Mouse (Mus musculus) hindbrain, embryonic 15.5 days (tissue): ENCODE results near the gene Hist2h3c2. TPM values are rescaled to one million over a fixed set of nuclear protein-coding genes. Genes with fewer than 3 reads are reported as not detected.
"Not testable (repeated sequence)": the region's sequence is repeated elsewhere in the genome, so short reads cannot be mapped to it uniquely, and the experiment has no call there.

Source experiments
- ATAC-seq: fragments of 200-750 bp; cut with Nextera tagmentation; 2 replicates; pipeline ENCODE4 v1.8.0; 2017; ENCODE audit warnings: low read depth, moderate number of reproducible peaks, moderate TSS enrichment; ENCODE audit not compliant: low FRiP score
- H3K27ac ChIP-seq: fragments of 300-500 bp; sonication (generic); replicated peaks from 2 replicates; pipeline ENCODE4 v1.5.1; 2015; ENCODE audit warnings: mild to moderate bottlenecking, inconsistent platforms
- H3K27me3 ChIP-seq: fragments of 300-500 bp; sonication (generic); 2 replicates; pipeline ENCODE4 v1.6.1; 2015; ENCODE audit warnings: control low read depth, inconsistent platforms
- H3K36me3 ChIP-seq: fragments of 300-500 bp; sonication (generic); 2 replicates; pipeline ENCODE4 v1.6.1; 2015; ENCODE audit warnings: control low read depth, inconsistent platforms
- H3K4me1 ChIP-seq: fragments of 300-500 bp; sonication (generic); replicated peaks from 2 replicates; pipeline ENCODE4 v1.6.1; 2015; ENCODE audit warnings: control low read depth, inconsistent platforms
- H3K4me2 ChIP-seq: fragments of 300-500 bp; sonication (generic); 2 replicates; pipeline ENCODE4 v1.6.1; 2015; ENCODE audit warnings: moderate library complexity, mild to moderate bottlenecking, inconsistent platforms
- H3K4me3 ChIP-seq: fragments of 300-500 bp; sonication (generic); 2 replicates; pipeline ENCODE4 v1.5.1; 2015; ENCODE audit warnings: mild to moderate bottlenecking, inconsistent platforms
- H3K9ac ChIP-seq: fragments of 300-500 bp; sonication (generic); 2 replicates; pipeline ENCODE4 v1.6.1; 2015; ENCODE audit warnings: inconsistent platforms
- H3K9me3 ChIP-seq: fragments of 300-500 bp; sonication (generic); 2 replicates; pipeline ENCODE4 v1.6.1; 2016; ENCODE audit warnings: control low read depth, inconsistent platforms
- WGBS: fragments of 180-500 bp; shearing (Covaris S2); methylation state at CpG from one replicate; pipeline ENCODE4 v1.1.7; 2015; 5-methylcytosine and 5-hydroxymethylcytosine counted together
- polyA plus RNA-seq: library from polyadenylated mRNA; unstranded; fragments of >200 nt; fragmentation: Nextera tagmentation; extraction: Ambion mirVana; gene quantifications from 2 replicates; pipeline ENCODE4 v1.2.1, GENCODE M21; 2015

Gene Hist2h3c2
- 1.2 and 1.7 TPM in 2 replicates for polyA plus RNA-seq

- H3K36me3 ChIP-seq, H3K9me3 ChIP-seq, H3K27me3 ChIP-seq: not testable (repeated sequence)
- ATAC-seq, result peak; percentile 91
- WGBS, result 0% methylated on average over 18 of the region's 68 CpGs
- H3K4me3 ChIP-seq, result peak within 1 kb of the TSS; percentile 36
- H3K9ac ChIP-seq, result peak within 1 kb of the TSS; percentile 38
- peaks cover 25% of the 10 kb centered on the region for H3K4me1 ChIP-seq
- peak within 1 kb of the TSS; percentile 51 for H3K4me2 ChIP-seq
- H3K27ac ChIP-seq, result peak within 1 kb of the TSS; percentile 77; the same call in 1 of the 2 replicates
Measured at GRCm38 (mm10) chr3:96238954-96239793, at the start of gene Hist2h3c2. Gene Hist2h3c2 (minus strand): TSS chr3:96239127.

- H3K27ac ChIP-seq, H3K4me3 ChIP-seq, H3K9ac ChIP-seq, H3K36me3 ChIP-seq, H3K4me1 ChIP-seq, H3K4me2 ChIP-seq, H3K9me3 ChIP-seq, ATAC-seq: not testable (repeated sequence)
- WGBS, result 89% methylated on average over 11 of the region's 11 CpGs
- H3K27me3 ChIP-seq, result peaks cover 23% of the 10 kb centered on the region
Measured at GRCm38 (mm10) chr3:96287334-96287733, 48.4 kb upstream of the Hist2h3c2 start.

DNA sequence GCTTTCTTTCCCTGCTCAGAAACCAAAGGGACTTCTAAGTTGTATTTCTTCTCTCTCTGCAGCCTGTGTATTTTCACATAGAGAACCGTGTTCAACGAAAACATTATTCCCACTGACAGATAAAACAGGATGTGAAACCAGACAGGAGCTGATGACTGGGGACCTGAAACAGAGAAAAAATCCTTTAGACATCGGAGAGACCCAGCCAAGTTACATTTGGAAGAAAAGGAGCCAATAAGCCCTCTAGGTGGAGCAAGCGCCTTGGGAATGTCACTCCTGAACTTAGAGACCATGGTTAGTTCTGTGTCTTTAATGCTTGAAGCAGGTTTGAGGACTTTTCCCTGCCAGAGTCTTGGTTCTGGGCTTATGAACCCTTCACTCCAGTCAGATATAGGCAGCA lies 45.5 kb upstream of the Hist2h3c2 start:
- H3K4me3 ChIP-seq, result no peak overlapping the region
- H3K27ac ChIP-seq, result no peak overlapping the region
- H3K27me3 ChIP-seq, result peaks cover 28% of the 10 kb centered on the region
- H3K4me1 ChIP-seq, result no peaks in the 10 kb centered on the region
- 23% methylated on average over 4 of the region's 4 CpGs for WGBS
- no peaks in the 10 kb centered on the region for H3K9me3 ChIP-seq
- ATAC-seq, result no peak
- no peak overlapping the region for H3K4me2 ChIP-seq
- H3K36me3 ChIP-seq, result no peaks in the 10 kb centered on the region
- no peak overlapping the region for H3K9ac ChIP-seq

DNA sequence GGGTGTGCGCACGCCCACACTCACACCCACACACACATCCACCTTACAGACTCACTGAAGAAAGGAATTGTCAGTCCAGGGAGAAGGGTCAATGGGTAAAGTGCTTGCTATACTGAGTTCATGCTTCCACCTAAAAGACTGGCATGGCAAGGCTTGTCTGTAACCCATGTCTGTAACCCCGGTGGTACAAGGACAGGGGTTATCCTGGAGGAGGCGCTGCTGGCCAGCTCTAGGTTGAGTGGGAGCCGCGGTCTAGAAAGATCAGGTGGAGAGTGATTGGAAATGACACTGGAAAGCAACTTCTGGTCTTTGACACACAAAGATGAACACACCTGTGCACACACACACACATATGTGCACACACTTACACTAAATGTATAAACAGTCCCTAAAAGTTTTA lies 41.7 kb upstream of the Hist2h3c2 start:
- H3K27ac ChIP-seq, result no peak overlapping the region
- no peak overlapping the region for H3K4me2 ChIP-seq
- H3K4me3 ChIP-seq, result no peak overlapping the region
- no peak for ATAC-seq
- H3K27me3 ChIP-seq, result peaks cover 25% of the 10 kb centered on the region
- H3K4me1 ChIP-seq, result peaks cover 12% of the 10 kb centered on the region
- H3K36me3 ChIP-seq, result no peaks in the 10 kb centered on the region
- no peak overlapping the region for H3K9ac ChIP-seq
- 59% methylated on average over 6 of the region's 6 CpGs for WGBS
- no peaks in the 10 kb centered on the region for H3K9me3 ChIP-seq

- Histone ChIP-seq H3K27me3 (peaks cover 8% of the 10 kb centered on the region), H3K4me3 (peak overlapping the region; percentile 64), H3K4me1 (peaks cover 12% of the 10 kb centered on the region), H3K9ac (peak overlapping the region; percentile 66), H3K9me3 (no peaks in the 10 kb centered on the region), H3K4me2 (peak overlapping the region; percentile 90), H3K36me3 (no peaks in the 10 kb centered on the region), H3K27ac (peak overlapping the region; percentile 94)
- WGBS, result under 1% methylated on average over 49 of the region's 49 CpGs
- ATAC-seq, result peak; percentile 98
Measured at GRCm38 (mm10) chr3:96277800-96278624, 39.1 kb upstream of the Hist2h3c2 start.

DNA sequence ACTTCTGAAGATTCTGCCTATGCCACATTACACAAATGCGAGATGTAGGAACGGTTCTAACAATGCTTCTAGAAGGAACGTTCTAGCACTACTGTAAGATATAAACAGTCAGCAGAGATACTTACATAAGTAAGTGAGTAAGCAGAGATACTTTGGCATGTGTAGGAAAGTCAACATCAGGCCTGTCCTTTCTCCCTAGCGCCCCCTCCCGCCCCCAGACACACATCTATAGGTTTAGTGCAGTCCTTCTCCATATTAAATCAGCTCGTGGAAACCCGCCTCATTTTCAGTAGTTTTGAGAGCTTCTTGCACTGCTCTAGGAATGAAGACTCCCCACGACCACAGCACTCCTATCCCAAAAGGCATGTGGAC lies 38.5 kb upstream of the Hist2h3c2 start:
- peak overlapping the region; percentile 64 for H3K4me3 ChIP-seq
- H3K27ac ChIP-seq, result peak overlapping the region; percentile 94
- 0 out of 2 replicates have a peak, but pooled peaks cover 5% of the 10 kb centered on the region for H3K27me3 ChIP-seq
- peaks cover 12% of the 10 kb centered on the region for H3K4me1 ChIP-seq
- ATAC-seq, result no peak; the same call in 1 of the 2 replicates
- 14% methylated on average over 8 of the region's 8 CpGs for WGBS
- H3K36me3 ChIP-seq, result no peaks in the 10 kb centered on the region
- peak overlapping the region; percentile 90 for H3K4me2 ChIP-seq
- no peaks in the 10 kb centered on the region for H3K9me3 ChIP-seq
- peak overlapping the region; percentile 42; the same call in 1 of the 2 replicates for H3K9ac ChIP-seq

- Histone ChIP-seq H3K27me3 (no peaks in the 10 kb centered on the region), H3K9ac (no peak overlapping the region), H3K4me3 (no peak overlapping the region), H3K27ac (no peak overlapping the region), H3K9me3 (no peaks in the 10 kb centered on the region), H3K36me3 (no peaks in the 10 kb centered on the region), H3K4me2 (no peak overlapping the region), H3K4me1 (peaks cover 20% of the 10 kb centered on the region)
- 93% methylated on average over 17 of the region's 17 CpGs for WGBS
- no peak for ATAC-seq
Measured at GRCm38 (mm10) chr3:96273591-96274465, 34.9 kb upstream of the Hist2h3c2 start.

DNA sequence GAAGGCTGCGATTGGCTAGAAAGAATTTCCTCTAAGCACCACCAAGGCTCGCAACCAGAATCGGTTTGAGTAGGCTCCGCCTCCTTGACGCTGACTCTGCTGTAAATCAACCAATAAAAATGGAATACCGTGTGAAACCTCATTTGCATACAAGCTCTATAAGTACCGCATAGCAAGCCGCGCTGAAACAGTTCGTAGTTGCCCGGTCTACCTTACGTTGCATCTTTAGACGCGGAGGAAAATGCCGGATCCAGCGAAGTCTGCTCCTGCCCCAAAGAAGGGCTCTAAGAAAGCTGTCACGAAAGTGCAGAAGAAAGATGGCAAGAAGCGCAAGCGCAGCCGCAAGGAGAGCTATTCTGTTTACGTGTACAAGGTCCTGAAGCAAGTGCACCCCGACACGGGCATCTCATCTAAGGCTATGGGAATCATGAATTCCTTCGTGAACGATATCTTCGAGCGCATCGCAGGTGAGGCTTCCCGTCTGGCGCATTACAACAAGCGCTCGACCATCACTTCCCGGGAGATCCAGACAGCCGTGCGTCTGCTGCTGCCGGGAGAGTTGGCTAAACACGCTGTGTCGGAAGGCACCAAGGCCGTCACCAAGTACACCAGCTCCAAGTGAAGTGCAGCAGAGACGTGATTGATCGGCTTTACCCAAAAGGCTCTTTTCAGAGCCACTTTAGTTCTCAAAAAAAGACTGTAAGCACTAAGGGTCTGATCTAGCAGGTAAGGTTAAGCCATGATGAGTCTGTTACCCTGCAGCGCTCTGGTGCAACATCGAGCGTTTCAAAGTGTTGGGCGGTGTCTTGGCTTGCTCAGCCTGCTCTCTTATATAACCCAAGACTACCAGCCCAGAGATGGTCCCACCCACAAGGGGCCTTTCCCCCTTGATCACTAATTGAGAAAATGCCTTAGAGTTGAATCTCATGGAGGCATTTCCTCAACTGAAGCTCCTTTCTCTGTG lies 30.9 kb upstream of the Hist2h3c2 start, which contains the start of gene Hist2h2bb:
Hist2h2bb (plus strand) TSS at position 242 of the 964 bp plus-strand sequence.
- WGBS, result under 1% methylated on average over 45 of the region's 45 CpGs
- Histone ChIP-seq H3K36me3 (no peaks in the 10 kb centered on the region), H3K27me3 (no peaks in the 10 kb centered on the region), H3K4me2 (peak within 1 kb of the TSS; percentile 75), H3K4me3 (peak within 1 kb of the TSS; percentile 45), H3K9me3 (no peaks in the 10 kb centered on the region), H3K27ac (peak within 1 kb of the TSS; percentile 96), H3K4me1 (peaks cover 18% of the 10 kb centered on the region), H3K9ac (peak within 1 kb of the TSS; percentile 67)
- peak; percentile 97 for ATAC-seq

GRCm38 (mm10) chr3:96268776-96269378 lies 29.9 kb upstream of the Hist2h3c2 start:
- peak overlapping the region; percentile 45 for H3K9ac ChIP-seq
- ATAC-seq, H3K27me3 ChIP-seq, H3K9me3 ChIP-seq, H3K36me3 ChIP-seq: not testable (repeated sequence)
- WGBS, result 0% methylated on average over 12 of the region's 44 CpGs
- peak overlapping the region; percentile 96 for H3K27ac ChIP-seq
- H3K4me1 ChIP-seq, result peaks cover 23% of the 10 kb centered on the region
- H3K4me2 ChIP-seq, result peak overlapping the region; percentile 75
- H3K4me3 ChIP-seq, result peak overlapping the region; percentile 45

- peak within 1 kb of the TSS; percentile 45 for H3K9ac ChIP-seq
- no peaks in the 10 kb centered on the region for H3K36me3 ChIP-seq
- peak within 1 kb of the TSS; percentile 45 for H3K4me3 ChIP-seq
- no peaks in the 10 kb centered on the region for H3K27me3 ChIP-seq
- H3K27ac ChIP-seq, result peak within 1 kb of the TSS; percentile 96
- H3K9me3 ChIP-seq, result no peaks in the 10 kb centered on the region
- peaks cover 27% of the 10 kb centered on the region for H3K4me1 ChIP-seq
- WGBS, result 22% methylated on average over 30 of the region's 30 CpGs
- peak within 1 kb of the TSS; percentile 75 for H3K4me2 ChIP-seq
- peak; percentile 71 for ATAC-seq
Measured at GRCm38 (mm10) chr3:96268051-96268775, 29.3 kb upstream of the Hist2h3c2 start, which contains the start of gene Hist2h3b. Gene Hist2h3b (plus strand): TSS chr3:96268654.
